Mouse (Mus musculus) macrophage (primary cell): ENCODE measurements at regions not wholly inside any gene's neighbourhood (a gene's known extent, or its start where the extent isn't known, plus 50 kb on each side); places are given as distances from the start of the nearest gene placed in this dataset.

Experiments
- H3K27ac ChIP-seq: fragments of 350-480 bp; formaldehyde crosslinking; 2 replicates; pipeline ENCODE4 v1.9.0; 2021
- H3K36me3 ChIP-seq: fragments of 350-480 bp; formaldehyde crosslinking; 2 replicates; pipeline ENCODE4 v1.9.0; 2021; ENCODE audit errors: inconsistent target
- H3K4me3 ChIP-seq: fragments of 350-480 bp; formaldehyde crosslinking; 2 replicates; pipeline ENCODE4 v1.9.0; 2021; ENCODE audit errors: inconsistent target
- H3K79me2 ChIP-seq: fragments of 350-480 bp; formaldehyde crosslinking; 2 replicates; pipeline ENCODE4 v1.9.0; 2021; ENCODE audit errors: inconsistent target
- whole genome bisulfite sequencing: methylation state at CpG from one replicate; pipeline ENCODE4 v1.1.7; 2026; ENCODE audit warnings: inconsistent platforms; ENCODE audit not compliant: missing documents; 5-methylcytosine and 5-hydroxymethylcytosine counted together

DNA sequence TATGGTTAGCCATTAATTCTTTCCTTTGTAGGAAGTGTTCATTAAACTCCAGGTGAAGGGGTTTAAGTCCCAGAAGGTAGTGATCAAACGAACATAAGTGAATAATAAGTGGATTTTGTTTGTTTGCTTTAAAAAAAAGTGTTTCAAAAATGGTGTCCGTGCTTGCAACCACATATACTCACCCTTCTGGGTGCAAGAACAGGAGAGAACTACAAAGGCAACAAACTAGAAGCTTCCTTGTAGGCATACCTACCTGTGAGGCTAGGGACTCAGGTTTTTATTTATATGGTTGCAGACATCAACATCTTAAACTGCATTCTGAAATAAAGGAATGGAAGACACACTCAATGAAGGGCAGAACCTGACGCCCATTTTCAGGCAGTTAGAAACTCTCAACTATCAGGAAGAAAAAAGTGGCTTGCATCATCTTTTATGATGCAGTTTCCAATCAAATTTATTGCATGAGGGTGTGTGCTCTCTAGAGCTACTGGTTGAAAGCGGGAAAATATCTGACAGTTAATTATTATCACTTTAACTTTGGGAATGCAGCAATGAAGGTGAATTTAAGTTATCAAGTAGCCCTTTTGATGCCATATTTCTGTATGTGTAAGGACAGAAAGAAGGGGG lies 117.1 kb downstream of the Csl start:
- H3K36me3 ChIP-seq: no peaks in the 10 kb centered on the region
- H3K4me3 ChIP-seq: no peak overlapping the region
- no peak overlapping the region for H3K27ac ChIP-seq
- 69% methylated on average over 4 of the region's 4 CpGs for WGBS
- H3K79me2 ChIP-seq: no peaks in the 10 kb centered on the region

DNA sequence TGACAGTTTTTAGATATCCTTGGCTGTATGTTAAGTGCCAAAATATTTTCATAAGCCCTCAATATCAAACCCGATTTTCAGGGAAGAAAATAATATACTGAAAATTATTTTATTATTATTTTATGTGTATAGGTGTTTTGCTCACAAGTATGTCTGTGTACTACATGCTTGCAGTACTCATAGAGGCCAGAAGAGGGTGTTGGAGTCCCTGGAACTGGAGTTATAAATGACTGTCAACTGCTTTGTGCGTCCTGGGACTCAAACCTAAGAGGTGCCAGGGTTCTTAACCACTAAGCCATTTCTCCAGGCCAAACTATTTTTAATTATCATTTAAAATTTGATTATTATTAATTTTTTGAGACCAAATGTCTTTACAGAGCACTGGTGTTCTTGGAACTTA lies 114.5 kb downstream of the Csl start:
- 67% methylated on average over 2 of the region's 2 CpGs for WGBS
- H3K79me2 ChIP-seq: no peaks in the 10 kb centered on the region
- no peak overlapping the region for H3K4me3 ChIP-seq
- H3K36me3 ChIP-seq: no peaks in the 10 kb centered on the region
- H3K27ac ChIP-seq: no peak overlapping the region

DNA sequence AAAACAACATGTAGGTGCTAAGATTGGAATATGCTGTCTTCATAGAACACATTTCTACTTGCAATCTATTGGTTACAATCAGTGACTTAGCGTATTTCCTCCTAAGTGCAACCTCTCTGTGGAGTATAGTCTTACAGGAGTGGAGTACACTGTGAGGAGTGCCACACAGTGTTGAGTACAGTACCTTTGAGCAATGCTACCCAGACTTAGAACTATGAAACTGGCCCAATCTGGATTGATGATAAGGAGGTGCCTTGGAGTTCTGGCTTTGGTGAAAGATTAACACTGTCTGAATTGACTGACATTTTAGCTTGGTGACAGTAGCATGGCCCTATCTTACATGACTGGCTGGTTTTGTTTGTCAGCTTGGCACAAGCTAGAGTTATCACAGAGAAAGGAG lies 107.4 kb downstream of the Csl start:
- no peaks in the 10 kb centered on the region for H3K79me2 ChIP-seq
- no peaks in the 10 kb centered on the region for H3K36me3 ChIP-seq
- WGBS: 100% methylated on average over 1 of the region's 1 CpGs

DNA sequence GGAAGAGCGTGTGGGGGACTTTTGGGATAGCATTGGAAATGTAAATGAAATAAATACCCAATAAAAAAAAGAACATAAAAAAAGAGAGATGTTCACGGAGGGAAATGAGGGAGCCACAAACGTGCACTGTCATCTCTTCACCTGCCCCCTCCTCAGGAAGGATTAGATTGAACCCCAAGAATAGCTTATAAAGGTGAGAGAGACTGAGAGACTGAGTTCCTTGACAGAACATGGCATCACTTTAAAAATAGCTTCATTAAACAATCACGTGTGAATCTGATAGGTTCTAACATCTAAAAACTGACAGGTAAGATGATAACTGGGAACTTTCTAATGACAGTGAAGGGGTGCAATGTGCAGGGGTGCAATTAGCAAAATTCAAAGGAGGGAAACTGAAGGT lies 105.2 kb downstream of the Csl start:
- H3K79me2 ChIP-seq: no peaks in the 10 kb centered on the region
- H3K4me3 ChIP-seq: no peak overlapping the region
- WGBS: 81% methylated on average over 3 of the region's 4 CpGs
- H3K27ac ChIP-seq: no peak overlapping the region
- H3K36me3 ChIP-seq: no peaks in the 10 kb centered on the region

More for the DNA sequence above, 107.4 kb downstream of the Csl start:
- no peak overlapping the region for H3K27ac ChIP-seq
- H3K4me3 ChIP-seq: no peak overlapping the region

DNA sequence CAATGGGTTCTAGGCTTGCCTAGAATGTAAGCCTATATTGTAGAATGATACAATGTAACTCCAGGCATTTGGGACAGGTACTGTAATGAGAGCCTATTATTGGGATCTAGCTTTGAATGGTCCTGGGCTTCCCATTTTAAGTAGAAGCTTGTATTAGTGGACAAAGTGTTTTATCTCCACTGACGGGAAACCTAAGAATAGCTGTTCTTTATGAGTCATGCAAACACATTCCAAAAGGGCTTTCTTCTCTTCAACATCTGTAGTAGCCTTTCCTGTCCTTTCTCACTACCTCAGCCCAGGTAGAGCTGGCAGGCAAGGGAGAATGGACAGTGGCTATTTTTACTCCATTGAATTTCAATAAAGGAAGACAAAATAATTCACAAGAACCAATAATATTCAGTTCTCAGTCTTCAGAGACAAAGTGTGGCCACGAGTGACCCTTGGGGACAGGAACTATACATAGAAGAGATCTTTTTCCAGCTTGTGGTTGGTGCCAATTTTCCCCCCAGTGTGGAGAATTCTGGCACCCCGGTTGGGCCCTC lies 82.8 kb downstream of the Csl start:
- Histone ChIP-seq H3K36me3 (no peaks in the 10 kb centered on the region), H3K27ac (no peak overlapping the region), H3K4me3 (no peak overlapping the region), H3K79me2 (no peaks in the 10 kb centered on the region)
- WGBS: 90% methylated on average over 3 of the region's 3 CpGs

DNA sequence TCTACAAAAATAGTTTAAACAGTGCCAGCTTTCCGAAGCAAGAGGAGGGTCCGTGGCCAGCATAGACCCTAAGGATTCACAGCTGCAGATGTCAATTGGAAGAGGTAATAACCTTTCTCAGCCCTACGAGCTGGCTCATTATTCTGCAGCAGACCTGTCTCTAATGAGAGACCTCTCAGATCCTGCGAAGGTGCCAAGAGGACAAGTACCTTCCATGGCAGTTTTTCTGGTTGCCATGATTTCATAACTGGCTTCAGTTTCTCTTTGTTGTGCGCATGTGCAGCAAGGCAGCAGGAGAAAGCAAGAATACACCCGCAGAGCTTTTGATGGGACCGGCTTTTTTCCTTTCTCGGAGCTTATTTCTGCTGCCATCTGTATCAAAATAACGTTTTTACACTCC lies 81.4 kb downstream of the Csl start:
- 97% methylated on average over 9 of the region's 9 CpGs for WGBS
- Histone ChIP-seq H3K27ac (no peak overlapping the region), H3K36me3 (no peaks in the 10 kb centered on the region), H3K4me3 (no peak overlapping the region), H3K79me2 (no peaks in the 10 kb centered on the region)

DNA sequence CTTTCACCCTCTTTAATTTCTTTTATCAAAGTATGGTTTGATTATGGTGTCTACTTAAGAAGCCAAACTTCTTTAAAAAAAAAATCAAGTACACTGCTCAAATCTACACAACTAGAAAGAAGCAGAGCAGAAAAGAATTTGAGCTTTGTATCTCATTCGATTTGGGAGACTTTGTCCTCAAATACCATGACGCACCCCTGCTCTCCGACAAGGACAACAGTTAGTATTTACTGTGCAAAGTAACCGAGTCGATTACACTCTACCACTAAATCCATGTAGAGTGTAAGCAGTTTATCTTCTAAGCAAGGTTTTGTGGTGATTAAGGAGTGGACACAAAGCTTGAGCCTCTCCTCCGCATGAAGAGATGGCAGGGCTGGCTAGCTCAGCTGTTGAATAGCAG lies 79.6 kb downstream of the Csl start:
- WGBS: 96% methylated on average over 6 of the region's 6 CpGs
- H3K4me3 ChIP-seq: no peak overlapping the region
- no peak overlapping the region for H3K27ac ChIP-seq
- no peaks in the 10 kb centered on the region for H3K36me3 ChIP-seq
- no peaks in the 10 kb centered on the region for H3K79me2 ChIP-seq

DNA sequence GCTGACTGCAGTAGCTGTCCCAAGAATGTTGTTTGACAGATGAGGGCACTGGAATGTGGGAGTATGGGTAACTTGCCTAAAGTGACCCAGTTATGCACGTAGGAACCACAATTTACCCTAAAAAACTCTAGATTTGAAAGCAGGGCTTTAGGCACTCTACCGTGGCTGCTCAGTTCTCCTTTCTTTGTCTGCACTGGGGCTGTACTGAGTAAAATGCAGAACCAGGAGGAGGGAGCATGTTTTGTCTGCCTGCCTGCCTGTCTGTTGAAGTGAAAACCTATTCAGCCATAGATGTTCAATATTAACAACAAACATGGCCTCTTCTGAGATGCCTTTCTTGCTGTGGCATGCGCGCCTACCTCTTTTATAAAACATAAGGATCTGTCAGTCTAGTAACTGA lies 77.5 kb downstream of the Csl start:
- H3K4me3 ChIP-seq: no peak overlapping the region
- H3K79me2 ChIP-seq: no peaks in the 10 kb centered on the region
- H3K36me3 ChIP-seq: no peaks in the 10 kb centered on the region
- H3K27ac ChIP-seq: no peak overlapping the region
- 60% methylated on average over 4 of the region's 4 CpGs for WGBS

DNA sequence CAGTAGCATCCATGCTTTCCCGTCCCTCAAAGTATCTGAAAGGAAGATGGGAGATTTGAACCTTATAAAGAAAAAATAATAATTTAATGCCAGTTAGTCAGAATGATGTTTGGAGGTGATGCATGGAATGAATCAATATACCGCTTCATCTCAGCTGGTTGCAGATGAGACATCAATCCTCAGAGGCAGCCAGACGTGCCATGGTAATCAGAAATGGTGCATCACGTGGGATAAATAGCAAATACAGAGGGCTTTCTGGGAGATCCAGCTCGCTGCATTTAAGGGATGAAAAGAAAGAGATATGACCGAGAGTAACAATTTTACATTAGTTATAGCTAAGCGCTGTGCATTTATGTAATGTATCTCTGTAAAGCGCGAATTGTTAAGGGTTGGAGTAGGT lies 77.1 kb downstream of the Csl start:
- H3K36me3 ChIP-seq: no peaks in the 10 kb centered on the region
- H3K79me2 ChIP-seq: no peaks in the 10 kb centered on the region
- no peak overlapping the region for H3K4me3 ChIP-seq
- 94% methylated on average over 9 of the region's 9 CpGs for WGBS
- no peak overlapping the region for H3K27ac ChIP-seq

DNA sequence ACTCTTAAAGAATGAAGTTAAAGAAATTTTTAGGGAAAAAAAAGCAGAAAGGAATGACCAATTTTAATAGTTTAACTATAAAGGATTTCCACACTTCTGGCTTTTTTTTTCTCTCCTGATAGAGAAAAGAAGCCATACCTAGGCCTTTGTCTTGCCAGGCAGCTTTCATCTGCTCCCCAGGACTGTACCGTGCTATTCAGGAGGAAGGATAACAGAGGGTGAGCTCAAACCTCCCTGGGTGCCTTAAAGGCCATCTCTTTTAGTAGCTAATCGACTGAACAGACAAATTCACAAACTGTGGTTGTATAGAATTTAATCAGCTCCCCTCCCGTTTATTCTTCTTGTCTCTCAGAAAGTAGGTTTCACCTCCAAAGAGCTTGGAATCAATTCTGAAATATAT lies 76.1 kb downstream of the Csl start:
- Histone ChIP-seq H3K79me2 (no peaks in the 10 kb centered on the region), H3K27ac (no peak overlapping the region), H3K36me3 (no peaks in the 10 kb centered on the region), H3K4me3 (no peak overlapping the region)
- WGBS: 70% methylated on average over 3 of the region's 3 CpGs

DNA sequence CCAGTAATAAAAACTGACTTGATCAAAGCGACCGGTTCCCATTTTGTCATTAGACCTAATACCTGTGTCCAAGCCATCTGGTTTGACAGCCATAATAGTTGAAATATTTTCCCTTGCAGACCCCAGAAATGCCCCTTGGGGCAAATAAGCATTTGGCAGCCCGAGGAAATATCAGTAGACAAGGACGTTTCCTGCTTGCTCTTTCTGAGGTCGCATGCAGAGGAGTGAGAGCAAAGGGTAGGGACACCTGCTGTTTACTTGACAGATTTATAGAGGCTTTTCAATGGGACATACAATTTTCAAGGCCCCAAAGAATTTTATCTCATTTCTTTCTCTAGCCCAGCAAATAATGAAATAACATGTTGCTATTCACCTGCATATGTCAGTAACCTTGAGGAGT lies 73.5 kb downstream of the Csl start:
- H3K4me3 ChIP-seq: no peak overlapping the region
- H3K27ac ChIP-seq: no peak overlapping the region
- 46% methylated on average over 5 of the region's 5 CpGs for WGBS
- no peaks in the 10 kb centered on the region for H3K36me3 ChIP-seq
- no peaks in the 10 kb centered on the region for H3K79me2 ChIP-seq

DNA sequence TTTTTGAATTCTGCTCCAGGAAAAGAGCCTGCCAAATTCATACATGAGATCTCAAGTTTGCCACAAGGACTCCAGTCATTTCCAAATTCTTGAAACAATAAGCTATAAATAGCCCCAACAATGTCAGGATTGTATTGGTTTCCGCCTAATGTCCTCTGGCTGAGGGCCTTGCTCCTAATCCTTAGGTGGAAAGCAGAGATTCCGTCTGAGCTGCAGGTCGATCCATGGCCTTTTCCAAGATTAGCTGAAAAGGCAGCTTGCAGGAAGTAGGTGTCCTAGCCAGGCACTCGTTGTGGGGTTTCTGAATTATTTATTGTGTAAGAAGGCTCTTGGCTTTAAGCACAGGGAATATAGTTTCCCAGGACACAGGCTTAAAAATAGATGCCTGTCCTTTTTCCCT lies 72.4 kb downstream of the Csl start:
- H3K36me3 ChIP-seq: no peaks in the 10 kb centered on the region
- 79% methylated on average over 4 of the region's 4 CpGs for WGBS
- H3K79me2 ChIP-seq: no peaks in the 10 kb centered on the region
- no peak overlapping the region for H3K27ac ChIP-seq
- no peak overlapping the region for H3K4me3 ChIP-seq

DNA sequence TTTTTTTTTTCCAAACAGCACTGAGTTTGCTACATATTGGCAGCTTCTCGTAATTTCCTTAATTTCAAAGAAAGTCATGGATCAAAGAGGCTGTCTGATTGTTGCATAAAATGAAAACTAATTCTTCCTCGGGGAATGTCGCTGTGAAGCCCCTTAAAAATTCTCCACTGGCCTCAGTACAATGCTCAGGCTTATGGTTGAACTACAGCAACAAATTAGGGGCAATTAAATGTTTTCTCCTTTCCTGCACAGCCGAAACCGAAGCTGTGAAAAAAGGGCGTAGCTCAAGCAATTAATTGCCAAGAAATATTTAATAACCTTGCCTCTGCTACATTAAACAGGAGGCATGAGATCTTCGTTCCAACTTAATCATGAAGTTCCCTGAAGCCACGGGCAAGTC lies 61.8 kb downstream of the Csl start:
- 83% methylated on average over 8 of the region's 8 CpGs for WGBS
- H3K27ac ChIP-seq: no peak overlapping the region
- H3K4me3 ChIP-seq: no peak overlapping the region
- H3K36me3 ChIP-seq: no peaks in the 10 kb centered on the region
- no peaks in the 10 kb centered on the region for H3K79me2 ChIP-seq

DNA sequence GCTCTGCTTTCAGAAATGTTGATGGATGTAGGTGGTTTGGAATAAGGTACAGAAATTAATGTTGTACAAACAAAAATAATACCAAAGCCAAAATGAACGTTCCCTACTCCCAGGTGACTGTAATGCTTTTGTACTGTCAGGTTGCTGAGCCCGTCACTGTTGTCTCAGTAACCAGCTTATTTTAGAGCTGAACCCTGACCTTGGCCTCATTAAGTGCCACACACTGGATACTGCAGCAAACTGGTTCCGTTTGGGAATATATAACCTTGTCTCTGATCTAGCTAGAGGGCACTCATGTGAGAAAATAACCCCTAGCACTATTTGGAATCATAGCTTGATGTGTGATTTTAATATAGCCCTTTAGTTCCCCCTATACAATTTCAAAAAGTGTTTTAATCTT lies 60.0 kb downstream of the Csl start:
- H3K4me3 ChIP-seq: no peak overlapping the region
- no peaks in the 10 kb centered on the region for H3K79me2 ChIP-seq
- H3K36me3 ChIP-seq: no peaks in the 10 kb centered on the region
- 91% methylated on average over 3 of the region's 3 CpGs for WGBS
- no peak overlapping the region for H3K27ac ChIP-seq

DNA sequence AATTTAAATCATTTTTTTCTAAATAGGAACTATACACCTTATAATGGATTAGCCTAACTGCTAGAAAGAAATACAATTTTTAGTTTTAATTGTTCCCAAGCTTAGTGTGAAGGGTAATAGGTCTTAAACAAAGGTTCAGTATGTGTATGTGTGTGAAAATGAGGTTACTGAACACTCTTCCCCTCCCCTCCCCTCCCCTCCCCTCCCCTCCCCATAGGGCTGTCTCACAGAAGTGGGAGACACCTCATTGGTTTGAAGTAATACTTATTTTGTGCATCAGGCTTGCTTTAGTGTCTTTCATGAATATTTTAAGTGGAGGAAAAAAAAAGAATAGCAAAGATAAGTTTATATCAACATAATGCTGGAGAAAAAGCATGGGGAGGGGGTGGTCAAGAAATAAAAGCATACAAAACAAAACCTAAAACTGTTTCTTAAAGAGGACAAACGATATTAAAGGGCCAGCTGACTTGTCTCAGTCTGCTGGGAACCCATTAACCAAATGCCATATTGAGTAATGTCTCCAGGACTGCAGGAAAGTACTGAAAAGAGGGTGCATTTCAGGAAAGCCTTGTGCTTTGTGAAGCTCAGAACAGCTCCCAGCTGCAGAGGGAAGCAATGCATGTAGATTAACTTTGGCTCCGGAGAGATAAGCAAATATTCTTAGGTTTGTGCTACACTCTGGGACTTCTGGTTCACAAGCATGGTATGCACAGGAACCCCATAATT lies 59.2 kb downstream of the Csl start:
- no peak overlapping the region for H3K4me3 ChIP-seq
- H3K36me3 ChIP-seq: no peaks in the 10 kb centered on the region
- H3K27ac ChIP-seq: no peak overlapping the region
- H3K79me2 ChIP-seq: no peaks in the 10 kb centered on the region
- WGBS: 47% methylated on average over 2 of the region's 2 CpGs
